Mouse (Mus musculus): Measurements from ENCODE around the gene Lmo7.
A peak's percentile ranks its signal among the peaks of the same experiment; 100 is the strongest.

The Lmo7 gene

DNA sequence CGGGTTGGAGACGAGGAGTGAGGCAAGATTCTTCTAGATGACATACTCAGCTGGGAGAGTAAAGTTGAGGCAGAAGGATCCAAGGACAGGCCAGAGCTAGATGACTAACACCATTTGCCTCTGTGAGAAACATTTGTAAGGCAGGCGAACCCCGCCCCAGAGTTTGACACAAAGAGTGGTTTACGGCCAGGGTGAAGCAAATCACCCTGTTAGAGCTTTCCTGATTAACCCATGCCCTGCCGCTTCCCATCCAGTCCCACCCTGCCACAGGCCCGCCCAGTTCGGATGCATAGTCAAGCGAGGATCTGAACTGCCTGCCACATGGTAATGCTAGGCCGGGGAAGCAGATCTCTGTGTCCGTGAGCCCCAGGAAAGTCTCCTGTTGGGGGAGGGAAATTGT, 51.5 kb downstream of the Lmo7 start:
- no peak for DNase-seq

GRCm38 (mm10) chr14:101781943-101782510, 52.3 kb downstream of the Lmo7 start:
- DNase-seq: no peak

GRCm38 (mm10) chr14:101784315-101784945, 54.7 kb downstream of the Lmo7 start:
- no peak for DNase-seq

DNA sequence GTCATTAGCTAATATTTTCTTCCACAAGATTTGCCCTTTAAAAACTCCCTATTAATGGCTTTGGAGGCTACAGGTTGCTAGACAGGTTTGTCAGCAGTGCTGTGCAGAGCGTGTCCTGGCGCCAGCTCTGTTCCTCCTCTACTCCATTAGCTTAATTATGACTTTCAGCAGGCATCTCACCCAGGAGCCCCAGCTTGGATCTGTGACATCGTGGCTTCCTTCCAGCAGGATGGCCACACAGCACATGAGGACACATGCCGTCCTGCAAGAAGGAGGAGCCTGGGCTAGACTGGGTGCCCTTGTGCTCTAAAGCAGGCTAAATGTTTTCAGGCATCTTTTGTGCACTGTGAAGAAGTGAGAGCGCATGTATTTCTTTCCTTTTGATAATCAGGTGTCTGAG, 58.1 kb downstream of the Lmo7 start:
- DNase-seq: peak; percentile 2 to 3

GRCm38 (mm10) chr14:101788475-101788874, 58.7 kb downstream of the Lmo7 start:
- no peak for DNase-seq

DNA sequence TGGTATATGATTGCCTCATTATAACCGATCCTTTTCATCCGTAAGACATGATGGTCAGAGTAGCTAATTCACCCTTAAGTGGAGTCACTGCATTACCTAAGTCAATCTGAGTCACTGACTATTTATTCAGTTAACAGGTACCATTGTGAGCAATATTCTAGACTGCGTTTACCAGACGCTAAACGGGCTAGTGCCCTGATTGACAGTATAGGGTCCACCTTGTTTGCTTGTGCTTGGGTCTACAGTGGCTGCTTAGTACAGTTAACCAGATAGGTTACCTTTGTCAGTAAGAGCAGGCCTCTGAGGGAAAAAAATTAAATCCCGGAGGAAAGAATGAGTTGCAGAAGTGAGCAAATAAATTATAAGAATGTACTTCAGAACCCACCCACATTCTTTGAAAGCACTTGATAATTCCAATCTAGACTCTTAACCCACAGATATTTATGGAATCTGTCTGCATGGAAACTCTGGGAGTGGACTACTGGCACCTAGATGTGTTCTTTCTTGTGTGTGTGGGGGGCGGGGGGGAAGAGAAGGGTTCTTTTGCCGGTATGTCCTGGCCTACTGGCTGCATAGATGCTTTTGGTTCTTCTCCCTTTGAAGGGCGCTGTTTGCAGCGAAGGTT, 64.9 kb downstream of the Lmo7 start:
- DNase-seq: no peak

DNA sequence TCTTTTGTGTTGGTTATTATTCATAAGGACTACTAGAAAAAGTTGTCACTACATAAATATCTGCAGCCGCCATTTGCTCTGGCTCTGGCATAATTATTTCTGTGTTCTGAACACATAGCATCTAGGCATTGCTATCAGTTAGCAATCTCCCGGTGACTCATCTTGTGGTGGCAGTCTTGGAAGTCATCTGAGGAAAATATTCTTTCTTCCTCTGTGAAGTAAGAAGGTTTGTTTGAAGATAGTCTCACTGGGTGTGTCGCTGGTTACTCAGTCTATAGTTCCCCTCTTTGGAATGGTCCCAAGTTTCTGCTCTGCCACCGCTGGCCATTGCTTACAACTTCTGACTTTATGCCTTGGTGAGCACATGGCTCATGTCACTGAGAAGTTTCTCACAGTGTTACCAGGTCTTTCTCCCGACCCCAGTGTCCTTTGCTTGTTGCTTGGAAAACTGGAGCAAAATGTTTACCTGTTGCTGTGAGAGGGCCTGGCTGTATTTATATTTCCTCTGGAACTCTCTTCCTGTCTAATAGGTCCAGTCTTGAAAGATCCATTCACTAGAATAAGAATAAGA, 68.3 kb downstream of the Lmo7 start:
- DNase-seq: no peak

DNA sequence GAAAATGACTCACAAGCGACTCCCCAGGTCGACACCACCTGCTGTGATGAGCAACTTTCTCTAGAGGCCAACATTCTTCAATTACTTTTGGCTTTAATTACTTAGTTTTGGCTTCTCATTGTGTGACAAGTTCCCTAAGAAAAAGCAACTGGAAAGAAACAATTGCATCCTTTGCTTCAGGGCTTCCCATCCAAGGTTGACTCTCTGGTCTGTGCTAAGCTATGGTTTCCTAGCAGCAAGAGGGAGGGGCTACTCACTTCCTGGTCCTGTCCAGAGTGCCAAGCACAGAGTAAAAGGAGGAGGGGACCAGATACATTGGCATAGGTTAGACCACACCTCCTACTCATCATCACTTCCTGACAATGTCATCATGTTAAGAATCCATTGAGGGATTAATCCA, 69.0 kb downstream of the Lmo7 start:
- DNase-seq: no peak

DNA sequence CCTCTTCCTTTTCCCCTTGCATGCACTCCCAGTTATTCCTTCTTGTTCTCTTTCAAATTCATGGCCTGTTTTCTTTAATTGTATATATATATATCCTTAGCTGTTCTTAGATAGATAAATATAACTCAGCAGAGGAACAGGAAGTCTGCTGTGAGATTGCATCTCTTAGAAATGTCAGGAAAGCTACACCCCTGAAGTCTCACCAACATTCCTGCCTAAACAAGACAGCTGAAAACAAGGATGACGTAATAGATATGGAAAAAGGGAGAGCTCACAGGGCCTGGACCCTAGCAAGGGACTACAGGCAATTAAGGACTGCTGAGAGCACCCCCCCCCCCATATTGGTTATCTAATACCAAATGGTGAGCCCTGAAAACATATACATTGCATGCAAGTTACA, 71.9 kb downstream of the Lmo7 start:
- DNase-seq: no peak

GRCm38 (mm10) chr14:101804119-101804518, 74.4 kb downstream of the Lmo7 start:
- no peak for DNase-seq

DNA sequence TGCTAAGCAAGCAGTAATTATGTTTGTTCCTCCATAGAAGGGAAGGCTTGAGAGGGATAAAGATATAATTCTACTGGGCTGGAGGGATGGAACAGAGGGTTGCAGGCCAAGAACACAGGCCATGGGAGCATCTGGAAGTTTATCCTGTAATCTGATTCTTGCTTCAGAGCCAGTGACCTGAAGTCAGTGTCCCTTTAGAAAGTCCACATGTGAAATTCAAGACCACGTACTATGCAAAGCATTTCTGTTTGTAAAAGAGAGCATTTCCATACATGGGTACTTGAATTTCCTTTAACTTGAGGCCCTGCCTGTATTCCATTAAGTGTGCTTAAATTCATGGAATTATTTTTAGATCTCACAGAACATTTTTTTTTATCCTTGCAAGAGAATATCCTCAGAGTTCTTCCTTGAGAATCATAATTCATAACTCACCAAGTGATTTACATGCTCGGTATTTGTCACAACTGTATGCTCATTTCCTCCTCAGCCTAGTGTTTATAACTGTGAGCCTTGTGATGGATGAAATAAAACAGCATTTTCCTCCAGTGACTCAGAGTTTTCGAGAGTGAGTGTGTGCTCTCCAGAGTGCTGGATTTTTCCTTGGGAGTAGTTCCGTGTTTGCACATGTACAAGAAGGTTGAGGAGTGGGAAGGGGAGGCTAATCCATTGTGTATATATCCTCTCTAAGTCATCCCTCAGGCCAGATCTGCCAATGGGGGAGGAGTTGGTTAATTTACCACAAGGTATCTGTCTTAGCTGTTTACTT, 75.0 kb downstream of the Lmo7 start:
- no peak for DNase-seq

DNA sequence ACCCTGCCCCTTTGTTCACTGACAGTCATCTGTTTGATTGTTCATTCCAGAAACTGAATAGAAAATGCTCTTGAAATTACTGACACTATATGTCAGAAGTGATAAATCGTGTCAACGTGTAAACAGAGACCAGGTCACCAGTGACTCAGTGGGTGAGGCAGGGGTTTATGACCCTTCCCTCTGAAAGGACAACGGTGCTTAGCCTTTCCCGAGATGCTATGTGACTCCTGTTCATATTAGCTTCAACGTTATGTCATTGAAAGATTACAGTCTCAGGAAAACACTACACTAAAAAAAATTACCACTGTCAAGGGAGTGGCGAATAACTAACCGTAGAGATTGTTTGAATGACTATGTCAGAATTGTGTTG, 75.6 kb downstream of the Lmo7 start:
- no peak for DNase-seq

- DNase-seq: no peak
These were observed 76.3 kb downstream of the Lmo7 start for GRCm38 (mm10) chr14:101806058-101806457.

DNA sequence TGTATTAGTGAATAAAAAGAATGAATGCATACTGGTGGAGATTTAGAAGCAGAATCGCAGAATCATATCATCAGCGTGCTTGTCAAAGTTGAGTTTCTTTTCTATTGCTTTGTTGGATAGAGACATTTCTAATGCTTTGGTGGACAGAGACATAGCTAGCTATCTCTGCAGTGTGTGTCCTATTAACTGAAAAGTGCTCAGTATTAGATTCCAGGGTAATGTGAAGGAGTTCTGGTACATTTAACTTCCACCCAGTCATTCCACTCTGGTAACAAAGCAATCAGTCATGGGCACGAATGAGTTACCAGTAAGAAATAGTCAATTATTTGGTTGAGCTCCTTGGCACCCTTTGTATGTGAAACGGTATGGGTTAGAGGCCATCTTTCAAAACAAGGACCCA, 76.8 kb downstream of the Lmo7 start:
- no peak for DNase-seq

DNA sequence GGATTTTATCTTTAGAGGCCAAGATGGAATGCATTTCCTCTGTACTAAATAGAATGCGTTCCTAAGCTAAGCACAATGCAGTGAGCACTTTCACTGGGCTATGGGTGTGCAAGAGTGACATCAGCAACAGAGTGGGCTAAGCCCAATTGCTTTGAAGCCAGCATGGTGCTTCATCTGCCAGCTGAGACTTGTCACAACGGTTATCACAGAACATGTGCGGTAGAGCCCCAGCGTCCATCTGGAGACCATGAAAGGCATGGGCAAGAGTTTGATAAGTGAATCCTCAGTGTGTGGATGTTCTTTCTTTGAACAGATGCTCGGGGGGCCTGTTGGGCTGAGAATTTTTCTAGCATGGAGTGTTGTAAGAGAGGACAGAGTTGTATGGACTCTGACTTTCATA, 86.7 kb downstream of the Lmo7 start:
- DNase-seq: no peak

- no peak for DNase-seq
These were observed 92.6 kb downstream of the Lmo7 start for GRCm38 (mm10) chr14:101822390-101822789.

GRCm38 (mm10) chr14:101822871-101823270, 93.1 kb downstream of the Lmo7 start:
- DNase-seq: no peak

- DNase-seq: no peak
These were observed 99.9 kb downstream of the Lmo7 start for GRCm38 (mm10) chr14:101829676-101830075.

DNA sequence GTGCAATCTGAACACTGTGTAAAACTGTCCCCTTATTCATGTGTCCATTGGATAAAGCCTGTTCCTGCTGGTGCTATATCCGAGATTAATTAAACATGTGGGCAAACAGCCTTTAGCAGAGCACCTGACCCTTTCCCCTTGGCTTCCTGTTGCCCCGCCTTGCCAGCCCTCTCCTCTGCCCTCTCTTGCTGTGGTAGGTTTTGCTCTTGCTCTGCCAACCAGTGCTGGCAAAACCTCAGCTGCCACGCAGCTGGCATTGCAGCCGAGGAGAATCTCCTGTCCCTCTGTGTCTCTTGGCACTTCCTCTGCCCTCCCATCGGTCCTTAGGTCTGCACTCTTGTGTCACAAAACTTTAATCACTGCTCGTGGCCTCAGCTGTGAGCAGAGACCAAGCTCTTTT, 100.4 kb downstream of the Lmo7 start:
- DNase-seq: no peak

- DNase-seq: no peak
These were observed 104.4 kb downstream of the Lmo7 start for GRCm38 (mm10) chr14:101834109-101834508.

DNA sequence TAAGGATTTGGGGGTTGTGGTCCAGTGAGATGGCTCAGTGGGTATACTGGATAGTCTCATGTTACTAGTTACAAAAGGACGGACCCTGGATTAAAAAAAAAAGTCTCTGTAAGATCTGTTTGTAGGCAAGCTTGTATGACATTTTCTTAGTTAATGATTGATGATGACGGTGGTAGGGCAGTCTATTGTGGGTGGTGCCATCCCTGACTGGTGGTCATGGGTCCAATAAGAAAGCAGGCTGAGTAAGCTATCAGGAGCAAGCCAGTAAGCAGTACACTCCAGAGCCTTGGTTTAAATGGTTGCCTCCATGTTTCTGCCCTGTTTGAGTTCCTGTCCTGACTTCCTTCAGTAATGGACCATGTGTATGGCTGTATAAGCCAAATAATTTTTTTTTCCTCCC, 106.6 kb downstream of the Lmo7 start:
- DNase-seq: no peak

DNA sequence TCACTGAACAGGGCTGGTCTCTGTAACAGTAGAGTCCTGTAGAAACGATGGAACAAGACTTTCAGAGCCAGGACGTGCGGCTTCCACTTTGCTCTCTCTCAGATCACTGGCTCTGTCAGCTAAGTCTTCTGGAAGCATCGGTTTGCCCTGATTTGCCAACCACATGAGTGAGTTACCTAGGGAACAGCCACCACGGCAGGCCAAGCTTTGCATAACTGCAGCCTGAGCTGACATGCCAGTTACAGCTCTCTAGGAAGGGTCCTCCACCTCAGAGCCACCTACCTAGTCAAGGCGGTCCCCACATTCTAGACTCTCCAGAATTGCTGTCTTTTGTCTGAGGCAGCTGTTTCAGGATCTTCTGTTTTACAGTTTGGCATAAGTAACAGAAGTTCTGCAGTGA, 107.4 kb downstream of the Lmo7 start:
- DNase-seq: no peak

- DNase-seq: no peak
These were observed 108.6 kb downstream of the Lmo7 start for GRCm38 (mm10) chr14:101838231-101838839.
